ENCODE assay signal across 11 mouse cellular contexts in the genomic region with DNA sequence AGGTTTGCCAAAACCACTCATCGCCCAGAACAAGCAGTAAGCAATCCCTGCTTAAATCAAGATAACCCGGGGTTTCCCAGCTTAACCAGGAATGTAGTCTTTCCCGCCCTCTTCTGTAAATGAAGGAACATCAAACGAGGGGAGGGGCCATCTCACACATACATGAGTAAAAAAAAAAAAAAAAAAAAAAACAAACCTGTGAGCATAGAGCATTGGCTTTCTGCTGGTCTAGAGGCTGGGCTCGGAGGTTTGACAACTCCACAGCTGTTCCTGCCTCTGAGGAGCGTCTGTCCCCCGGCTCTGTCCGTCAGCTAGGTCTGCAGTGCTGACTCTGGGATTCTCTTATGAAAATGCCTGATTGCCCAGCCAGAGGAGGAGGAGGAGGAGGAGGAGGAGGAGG. TPM values are rescaled to one million over a fixed set of nuclear protein-coding genes. Genes with fewer than 3 reads are reported as not detected.
DNase-seq lines count a peak whose midpoint lies in the region; ATAC-seq lines count a peak whose summit lies in the region.
"Had no signal": no experiment of that assay in that cellular context is flagged by ENCODE, and none has a peak within 500 bp of the region (broad histone marks: within the 10 kb centered on the region; RNA-seq: fewer than 3 reads in every experiment).

No protein-coding gene starts in this region.

- no peaks in the 10 kb centered on the region for H3K36me3 ChIP-seq in limb, embryonic 11.5 days (ENCODE audit: control insufficient read depth, insufficient read depth, low read length)
- peaks cover 27% of the 10 kb centered on the region for H3K36me3 ChIP-seq in limb, embryonic 10.5 days
- peaks cover 6% of the 10 kb centered on the region; the same call in 1 of the 2 replicates for H3K36me3 ChIP-seq in limb, embryonic 15.5 days
- no peaks in the 10 kb centered on the region for H3K36me3 ChIP-seq in stomach, embryonic 14.5 days (ENCODE audit: control insufficient read depth, insufficient read depth, low read length)
- H3K36me3 ChIP-seq: liver, embryonic 13.5 days had no signal

- ATAC-seq in limb, embryonic 11.5 days (ENCODE audit: insufficient number of reproducible peaks, low FRiP score, low TSS enrichment, low read depth) = no peak
- no peak for ATAC-seq in limb, embryonic 15.5 days (ENCODE audit: insufficient number of reproducible peaks, low FRiP score, low TSS enrichment, low read depth)
- ATAC-seq in stomach, embryonic 14.5 days (ENCODE audit: insufficient number of reproducible peaks, insufficient read depth, low FRiP score, low read depth) = no peak

- peaks cover 5% of the 10 kb centered on the region; the same call in 1 of the 2 replicates for H3K27me3 ChIP-seq in limb, embryonic 11.5 days (ENCODE audit: control insufficient read depth, insufficient read depth, low read length)
- H3K27me3 ChIP-seq in limb, embryonic 10.5 days (ENCODE audit: low read depth, poor library complexity, severe bottlenecking) = peaks cover 33% of the 10 kb centered on the region
- H3K27me3 ChIP-seq in limb, embryonic 15.5 days = peaks cover 3% of the 10 kb centered on the region; the same call in 1 of the 2 replicates
- no peaks in the 10 kb centered on the region; the same call in 1 of the 2 replicates for H3K27me3 ChIP-seq in stomach, embryonic 14.5 days (ENCODE audit: control insufficient read depth, insufficient read depth, low read length)

- peaks cover 6% of the 10 kb centered on the region for H3K4me1 ChIP-seq in limb, embryonic 11.5 days (ENCODE audit: control insufficient read depth, insufficient read depth, low read length)
- peaks cover 34% of the 10 kb centered on the region for H3K4me1 ChIP-seq in limb, embryonic 10.5 days
- H3K4me1 ChIP-seq in limb, embryonic 15.5 days = peaks cover 21% of the 10 kb centered on the region
- peaks cover 14% of the 10 kb centered on the region; the same call in 1 of the 2 replicates for H3K4me1 ChIP-seq in stomach, embryonic 14.5 days (ENCODE audit: control insufficient read depth, insufficient read depth, low read length)
- H3K4me1 ChIP-seq: liver, embryonic 13.5 days had no signal

- WGBS in limb, embryonic 11.5 days = 5% methylated on average over 8 of the region's 8 CpGs
- WGBS in limb, embryonic 10.5 days = 6% methylated on average over 8 of the region's 8 CpGs
- 14% methylated on average over 8 of the region's 8 CpGs for WGBS in limb, embryonic 15.5 days
- 8% methylated on average over 8 of the region's 8 CpGs for WGBS in stomach, embryonic 14.5 days

- no peak overlapping the region for H3K9ac ChIP-seq in limb, embryonic 11.5 days (ENCODE audit: low read length)
- no peak overlapping the region for H3K9ac ChIP-seq in limb, embryonic 15.5 days
- H3K9ac ChIP-seq in stomach, embryonic 14.5 days (replicated peaks; ENCODE audit: low read depth, low read length) = peak overlapping the region; percentile 10; the same call in 1 of the 2 replicates
- H3K9ac ChIP-seq: liver, embryonic 13.5 days had no signal

- no peaks in the 10 kb centered on the region for H3K9me3 ChIP-seq in limb, embryonic 11.5 days (ENCODE audit: control insufficient read depth, low read length)
- H3K9me3 ChIP-seq in limb, embryonic 10.5 days (replicated peaks) = no peaks in the 10 kb centered on the region
- H3K9me3 ChIP-seq in limb, embryonic 15.5 days = no peaks in the 10 kb centered on the region
- peaks cover 5% of the 10 kb centered on the region; the same call in 1 of the 2 replicates for H3K9me3 ChIP-seq in stomach, embryonic 14.5 days (ENCODE audit: control insufficient read depth, low read depth, low read length)
- H3K9me3 ChIP-seq: liver, embryonic 13.5 days had no signal

- H3K4me2 ChIP-seq in limb, embryonic 11.5 days (ENCODE audit: low read depth, severe bottlenecking) = peak overlapping the region; percentile 20; the same call in 1 of the 2 replicates
- peak overlapping the region; percentile 54 for H3K4me2 ChIP-seq in limb, embryonic 15.5 days
- H3K4me2 ChIP-seq in stomach, embryonic 14.5 days (replicated peaks; ENCODE audit: low read depth, low read length) = peak overlapping the region; percentile 53
- H3K4me2 ChIP-seq: liver, embryonic 13.5 days had no signal

- H3K4me3 ChIP-seq in limb, embryonic 11.5 days (ENCODE audit: low read depth, low read length) = 0 out of 2 replicates have a peak overlapping the region, but pooled peaks have one; percentile 5
- no peak overlapping the region; the same call in 1 of the 2 replicates for H3K4me3 ChIP-seq in limb, embryonic 10.5 days
- peak overlapping the region; percentile 17 for H3K4me3 ChIP-seq in limb, embryonic 15.5 days
- peak overlapping the region; percentile 35 for H3K4me3 ChIP-seq in stomach, embryonic 14.5 days (ENCODE audit: low read depth, low read length)
- H3K4me3 ChIP-seq: liver, embryonic 13.5 days had no signal

- no peak overlapping the region for H3K27ac ChIP-seq in limb, embryonic 11.5 days (replicated peaks; ENCODE audit: low read depth, low read length)
- no peak overlapping the region for H3K27ac ChIP-seq in limb, embryonic 10.5 days
- H3K27ac ChIP-seq in limb, embryonic 15.5 days = no peak overlapping the region
- no peak overlapping the region; the same call in 1 of the 2 replicates for H3K27ac ChIP-seq in stomach, embryonic 14.5 days (ENCODE audit: low read length)
- H3K27ac ChIP-seq: liver, embryonic 13.5 days had no signal

- peak; percentile 35 for DNase-seq in embryo, embryonic 10.5 days (ENCODE audit: low spot score)
- no peak for DNase-seq in embryo, embryonic 11 days
- DNase-seq in limb, embryonic 11.5 days (ENCODE audit: low spot score) = no peak
- DNase-seq in limb, embryonic 10.5 days (ENCODE audit: low spot score) = no peak
- no peak for DNase-seq in urinary bladder, postnatal 10 days (ENCODE audit: low spot score)
- no peak for DNase-seq in thymus, postnatal 10 days (ENCODE audit: low spot score in 2 of 2)
- DNase-seq: gastrocnemius, postnatal 25 days; liver, embryonic 13.5 days; thymus, postnatal 14 days had no signal

RNA-seq across cellular contexts. Expression of a gene that starts 2.7 kb away (rescaled TPM):
- 8.2 and 8.6 TPM in 2 replicates for polyA plus RNA-seq in limb, embryonic 11.5 days (2014; fragmentation: Nextera tagmentation; extraction: Ambion mirVana)
- polyA plus RNA-seq in limb, embryonic 10.5 days (2016; fragmentation: Nextera tagmentation; extraction: Ambion mirVana) = 7.1 and 8.7 TPM in 2 replicates
- 23.5 and 24.4 TPM in 2 replicates for polyA plus RNA-seq in limb, embryonic 15.5 days (2015; fragmentation: Nextera tagmentation; extraction: Ambion mirVana)
- polyA plus RNA-seq in stomach, embryonic 14.5 days (2014; fragmentation: Nextera tagmentation; extraction: Ambion mirVana) = 37.7 and 40.3 TPM in 2 replicates

RNA-seq across cellular contexts. Expression of a gene that starts 30.1 kb away (rescaled TPM):
- polyA plus RNA-seq in limb, embryonic 11.5 days (2014; fragmentation: Nextera tagmentation; extraction: Ambion mirVana) = 11.1 and 14.8 TPM in 2 replicates
- polyA plus RNA-seq in limb, embryonic 10.5 days (2016; fragmentation: Nextera tagmentation; extraction: Ambion mirVana) = 21.9 and 24.5 TPM in 2 replicates
- 4.0 and 4.7 TPM in 2 replicates for polyA plus RNA-seq in limb, embryonic 15.5 days (2015; fragmentation: Nextera tagmentation; extraction: Ambion mirVana)
- 6.6 and 7.0 TPM in 2 replicates for polyA plus RNA-seq in stomach, embryonic 14.5 days (2014; fragmentation: Nextera tagmentation; extraction: Ambion mirVana)
